In the genomic region with DNA sequence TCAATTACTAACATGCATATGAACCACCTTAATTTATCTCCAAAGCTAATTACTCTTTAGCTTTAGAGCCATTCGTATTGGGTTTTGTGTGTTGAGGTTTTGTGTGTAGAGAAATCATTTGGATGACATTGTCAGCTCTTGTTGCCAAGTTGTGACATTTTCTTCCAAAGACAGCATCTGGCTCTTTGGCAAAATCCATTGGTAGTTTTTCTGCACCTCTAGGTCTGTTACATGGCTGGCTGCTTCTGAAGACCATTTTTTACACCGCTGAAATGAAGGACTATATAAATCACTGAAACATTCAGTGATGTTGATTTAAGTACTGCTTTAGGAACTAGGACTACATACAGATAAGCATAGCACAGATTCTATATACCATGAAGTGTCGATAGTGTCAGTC, we compare ENCODE assay signal across 27 mouse cellular contexts.
DNase-seq lines count a peak whose midpoint lies in the region; ATAC-seq and TF ChIP-seq lines count a peak whose summit lies in the region.
"Had no signal": no experiment of that assay in that cellular context is flagged by ENCODE, and none has a peak within 500 bp of the region (broad histone marks: within the 10 kb centered on the region; RNA-seq: fewer than 3 reads in every experiment).

No protein-coding gene starts in this region.

- no peaks in the 10 kb centered on the region for H3K9me3 ChIP-seq in forebrain, embryonic 15.5 days
- no peaks in the 10 kb centered on the region for H3K9me3 ChIP-seq in forebrain, embryonic 12.5 days
- H3K9me3 ChIP-seq in midbrain, postnatal 0 days (ENCODE audit: low read length) = no peaks in the 10 kb centered on the region
- peaks cover 3% of the 10 kb centered on the region; the same call in 1 of the 2 replicates for H3K9me3 ChIP-seq in midbrain, embryonic 13.5 days
- peaks cover 3% of the 10 kb centered on the region; the same call in 1 of the 2 replicates for H3K9me3 ChIP-seq in forebrain, embryonic 16.5 days (ENCODE audit: control insufficient read depth, low read length)
- H3K9me3 ChIP-seq: embryonic facial prominence, embryonic 12.5 days; heart, embryonic 12.5 days; hindbrain, embryonic 13.5 days; limb, embryonic 13.5 days; liver, embryonic 13.5 days; lung, embryonic 15.5 days; midbrain, embryonic 10.5 days; neural tube, embryonic 15.5 days had no signal

- no peaks in the 10 kb centered on the region for H3K36me3 ChIP-seq in forebrain, embryonic 15.5 days
- no peaks in the 10 kb centered on the region for H3K36me3 ChIP-seq in forebrain, embryonic 12.5 days (replicated peaks)
- no peaks in the 10 kb centered on the region for H3K36me3 ChIP-seq in midbrain, postnatal 0 days (ENCODE audit: insufficient read depth, low read length)
- no peaks in the 10 kb centered on the region for H3K36me3 ChIP-seq in midbrain, embryonic 13.5 days
- H3K36me3 ChIP-seq in forebrain, embryonic 16.5 days (ENCODE audit: control insufficient read depth, insufficient read depth) = no peaks in the 10 kb centered on the region
- H3K36me3 ChIP-seq: embryonic facial prominence, embryonic 12.5 days; heart, embryonic 12.5 days; hindbrain, embryonic 13.5 days; limb, embryonic 13.5 days; liver, embryonic 13.5 days; lung, embryonic 15.5 days; midbrain, embryonic 10.5 days; neural tube, embryonic 15.5 days had no signal

- peak; percentile 90 for ATAC-seq in forebrain, embryonic 15.5 days (replicated peaks)
- no peak for ATAC-seq in forebrain, embryonic 12.5 days (ENCODE audit: low FRiP score)
- no peak for ATAC-seq in midbrain, postnatal 0 days (ENCODE audit: low FRiP score)
- ATAC-seq in midbrain, embryonic 13.5 days = no peak
- peak; percentile 92 for ATAC-seq in forebrain, embryonic 16.5 days
- ATAC-seq: intestine, postnatal 0 days; Patski had no signal

- no peak overlapping the region for H3K9ac ChIP-seq in forebrain, embryonic 15.5 days (replicated peaks)
- H3K9ac ChIP-seq in forebrain, embryonic 12.5 days = no peak overlapping the region
- H3K9ac ChIP-seq in midbrain, postnatal 0 days (replicated peaks; ENCODE audit: low read length, poor library complexity, severe bottlenecking) = no peak overlapping the region
- H3K9ac ChIP-seq in midbrain, embryonic 13.5 days (replicated peaks) = no peak overlapping the region
- H3K9ac ChIP-seq in forebrain, embryonic 16.5 days (replicated peaks; ENCODE audit: low read depth, low read length) = no peak overlapping the region
- H3K9ac ChIP-seq: embryonic facial prominence, embryonic 12.5 days; heart, embryonic 12.5 days; hindbrain, embryonic 13.5 days; limb, embryonic 13.5 days; liver, embryonic 13.5 days; lung, embryonic 15.5 days; neural tube, embryonic 15.5 days had no signal

- H3K27me3 ChIP-seq in forebrain, embryonic 15.5 days = no peaks in the 10 kb centered on the region
- no peaks in the 10 kb centered on the region for H3K27me3 ChIP-seq in forebrain, embryonic 12.5 days
- H3K27me3 ChIP-seq in midbrain, postnatal 0 days (ENCODE audit: insufficient read depth, low read length) = no peaks in the 10 kb centered on the region
- no peaks in the 10 kb centered on the region for H3K27me3 ChIP-seq in midbrain, embryonic 13.5 days
- H3K27me3 ChIP-seq in forebrain, embryonic 16.5 days (replicated peaks; ENCODE audit: control insufficient read depth, insufficient read depth, low read length) = no peaks in the 10 kb centered on the region
- H3K27me3 ChIP-seq: embryonic facial prominence, embryonic 12.5 days; heart, embryonic 12.5 days; hindbrain, embryonic 13.5 days; limb, embryonic 13.5 days; liver, embryonic 13.5 days; lung, embryonic 15.5 days; neural tube, embryonic 15.5 days; Patski had no signal

- peak; percentile 67 for DNase-seq in midbrain, postnatal 0 days (ENCODE audit: low spot score)
- DNase-seq in telencephalon, adult 2 months (ENCODE audit: low read depth, low spot score) = peak; percentile 21
- DNase-seq in adrenal gland, postnatal 14 days = no peak
- no peak for DNase-seq in kidney, adult 11 months
- DNase-seq: adrenal gland, postnatal 10 days; gastrocnemius, postnatal 10 days; heart, adult 11 months; heart, postnatal 14 days; liver, embryonic 13.5 days; right cerebral cortex, postnatal 14 days; thymus, adult 18-20 months had no signal

- no peak overlapping the region for H3K4me3 ChIP-seq in forebrain, embryonic 15.5 days
- H3K4me3 ChIP-seq in forebrain, embryonic 12.5 days (replicated peaks) = no peak overlapping the region
- H3K4me3 ChIP-seq in midbrain, postnatal 0 days (ENCODE audit: low read depth, low read length) = no peak overlapping the region
- H3K4me3 ChIP-seq in midbrain, embryonic 13.5 days (replicated peaks) = no peak overlapping the region
- H3K4me3 ChIP-seq in forebrain, embryonic 16.5 days (replicated peaks; ENCODE audit: low read length) = no peak overlapping the region
- H3K4me3 ChIP-seq: embryonic facial prominence, embryonic 12.5 days; erythroblast, embryonic 14.5 days; heart, embryonic 12.5 days; hindbrain, embryonic 13.5 days; limb, embryonic 13.5 days; liver, embryonic 13.5 days; lung, embryonic 15.5 days; midbrain, embryonic 10.5 days; neural tube, embryonic 15.5 days had no signal

- 51% methylated on average over 3 of the region's 3 CpGs for WGBS in forebrain, embryonic 15.5 days
- WGBS in forebrain, embryonic 12.5 days = 82% methylated on average over 3 of the region's 3 CpGs
- 79% methylated on average over 3 of the region's 3 CpGs for WGBS in midbrain, postnatal 0 days
- WGBS in midbrain, embryonic 13.5 days = 91% methylated on average over 3 of the region's 3 CpGs
- WGBS in forebrain, embryonic 16.5 days = 37% methylated on average over 3 of the region's 3 CpGs

- no peak for TF ChIP-seq CTCF in midbrain, postnatal 0 days (IDR thresholded peaks at IDR 0.05)

- H3K4me1 ChIP-seq in forebrain, embryonic 15.5 days = 0 out of 2 replicates have a peak, but pooled peaks cover 3% of the 10 kb centered on the region
- H3K4me1 ChIP-seq in forebrain, embryonic 12.5 days = no peaks in the 10 kb centered on the region
- no peaks in the 10 kb centered on the region for H3K4me1 ChIP-seq in midbrain, postnatal 0 days (ENCODE audit: insufficient read depth, low read length)
- H3K4me1 ChIP-seq in midbrain, embryonic 13.5 days (replicated peaks) = no peaks in the 10 kb centered on the region
- 0 out of 2 replicates have a peak, but pooled peaks cover 2% of the 10 kb centered on the region for H3K4me1 ChIP-seq in forebrain, embryonic 16.5 days (replicated peaks; ENCODE audit: control insufficient read depth, insufficient read depth, low read length)
- H3K4me1 ChIP-seq: embryonic facial prominence, embryonic 12.5 days; heart, embryonic 12.5 days; hindbrain, embryonic 13.5 days; limb, embryonic 13.5 days; liver, embryonic 13.5 days; lung, embryonic 15.5 days; midbrain, embryonic 10.5 days; neural tube, embryonic 15.5 days had no signal

- H3K27ac ChIP-seq in forebrain, embryonic 15.5 days (replicated peaks) = no peak overlapping the region
- no peak overlapping the region for H3K27ac ChIP-seq in forebrain, embryonic 12.5 days
- H3K27ac ChIP-seq in midbrain, postnatal 0 days (ENCODE audit: low read depth, low read length) = no peak overlapping the region
- H3K27ac ChIP-seq in midbrain, embryonic 13.5 days = no peak overlapping the region
- H3K27ac ChIP-seq in forebrain, embryonic 16.5 days (ENCODE audit: low read length) = no peak overlapping the region; the same call in 1 of the 2 replicates
- H3K27ac ChIP-seq: embryonic facial prominence, embryonic 12.5 days; hindbrain, embryonic 13.5 days; kidney, postnatal 0 days; limb, embryonic 13.5 days; liver, embryonic 13.5 days; lung, embryonic 15.5 days; macrophage; midbrain, embryonic 10.5 days; neural tube, embryonic 15.5 days had no signal

- no peak overlapping the region for H3K4me2 ChIP-seq in forebrain, embryonic 15.5 days (replicated peaks)
- H3K4me2 ChIP-seq in forebrain, embryonic 12.5 days = no peak overlapping the region
- H3K4me2 ChIP-seq in midbrain, postnatal 0 days (ENCODE audit: low read depth, low read length, poor library complexity, severe bottlenecking) = no peak overlapping the region
- no peak overlapping the region for H3K4me2 ChIP-seq in midbrain, embryonic 13.5 days (replicated peaks)
- H3K4me2 ChIP-seq in forebrain, embryonic 16.5 days (ENCODE audit: low read length) = no peak overlapping the region
- H3K4me2 ChIP-seq: embryonic facial prominence, embryonic 12.5 days; heart, embryonic 12.5 days; hindbrain, embryonic 13.5 days; limb, embryonic 13.5 days; liver, embryonic 13.5 days; lung, embryonic 15.5 days; neural tube, embryonic 15.5 days had no signal

Comparison
In these comparisons a context has a peak if more than half of its experiments do, and no peak if none do; other contexts are left out.
1. ATAC-seq: peak in forebrain, embryonic 15.5 days (single experiment) and forebrain, embryonic 16.5 days (single experiment); none in forebrain, embryonic 12.5 days (single experiment), midbrain, postnatal 0 days (single experiment) and midbrain, embryonic 13.5 days (single experiment).
2. DNase-seq: peak in midbrain, postnatal 0 days (single experiment) and telencephalon, adult 2 months (single experiment); none in adrenal gland, postnatal 14 days (single experiment) and kidney, adult 11 months (single experiment).